Mouse (Mus musculus) urinary bladder, postnatal 36 days (tissue): Measurements from ENCODE around the gene Casz1.

ENCODE experiments used
- DNase-seq, 2 experiments: peaks; one replicate each; pipeline ENCODE4 v3.0.0; 2022; ENCODE audit warnings: low spot score in 2 of 2, mixed read lengths in 1 of 2

Gene Casz1

DNA sequence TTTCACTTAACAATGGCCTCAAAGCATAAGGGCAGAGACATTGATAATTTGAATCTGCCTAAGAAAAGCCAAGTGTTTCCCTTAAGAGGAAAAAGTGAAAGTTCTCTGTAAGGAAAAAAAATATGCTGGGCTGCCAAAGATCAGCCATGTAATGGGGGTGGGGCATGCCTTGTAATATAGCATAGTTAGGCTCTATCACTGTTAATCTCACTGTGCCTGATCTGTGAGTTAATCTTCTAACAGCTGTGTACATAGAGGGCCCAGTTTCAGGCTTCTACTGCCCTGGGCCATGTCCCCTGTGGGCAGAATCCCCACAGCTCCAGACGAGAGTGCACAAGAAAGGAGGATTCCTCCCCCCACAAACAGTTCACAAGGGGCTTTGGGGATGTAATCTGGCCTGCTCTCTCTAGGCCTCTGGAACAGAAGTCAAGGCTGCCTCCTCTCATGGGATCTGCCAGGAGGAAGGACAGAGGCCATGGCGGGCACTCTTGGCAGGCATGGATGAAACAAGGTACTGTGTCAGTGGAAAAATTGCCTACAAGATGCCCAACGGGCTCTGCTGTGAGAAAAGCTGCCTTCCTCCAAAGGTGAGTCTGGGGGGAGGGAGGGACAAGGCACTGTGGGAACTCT is 167.5 kb downstream of the Casz1 start:
- no peak for DNase-seq

DNA sequence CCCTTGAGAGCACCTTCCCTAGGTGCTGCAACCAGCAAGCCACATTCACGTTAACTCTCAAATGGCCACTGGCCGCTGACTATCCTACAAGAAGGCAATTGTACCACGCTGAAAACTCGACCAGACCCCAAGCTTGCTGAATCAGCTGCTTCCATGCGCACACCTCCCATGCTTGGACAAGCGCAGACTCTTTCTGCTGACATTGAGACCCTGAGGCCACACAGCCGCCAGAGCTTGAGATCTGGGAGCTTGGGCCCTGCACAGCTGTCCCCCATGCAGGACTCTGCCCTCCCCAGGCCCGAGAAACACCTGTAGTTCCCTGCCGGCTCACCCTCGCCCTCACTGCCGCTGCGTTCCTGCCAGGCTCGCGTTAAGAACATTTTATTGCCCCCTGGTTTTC is 168.5 kb downstream of the Casz1 start:
- DNase-seq = no peak

DNA sequence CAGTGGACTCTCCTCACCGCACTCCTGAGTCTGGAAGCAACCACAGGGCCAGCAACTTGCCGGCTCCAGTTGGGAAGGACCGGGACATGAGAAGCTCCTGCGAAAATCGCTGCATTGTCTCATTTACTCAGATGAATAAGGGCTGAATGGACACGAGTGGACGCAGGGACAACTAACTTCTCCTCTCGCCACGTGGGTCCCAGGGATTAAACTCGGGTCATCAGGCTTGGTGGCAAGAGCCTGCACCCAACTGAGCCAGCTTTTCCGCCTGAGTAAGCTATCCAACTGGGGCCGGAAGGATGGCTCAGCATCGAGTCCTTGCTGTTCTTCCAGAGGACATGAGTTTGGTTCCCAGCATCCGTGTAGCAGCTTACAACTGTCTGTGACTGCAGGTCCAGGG is 169.2 kb downstream of the Casz1 start:
- DNase-seq = no peak

DNA sequence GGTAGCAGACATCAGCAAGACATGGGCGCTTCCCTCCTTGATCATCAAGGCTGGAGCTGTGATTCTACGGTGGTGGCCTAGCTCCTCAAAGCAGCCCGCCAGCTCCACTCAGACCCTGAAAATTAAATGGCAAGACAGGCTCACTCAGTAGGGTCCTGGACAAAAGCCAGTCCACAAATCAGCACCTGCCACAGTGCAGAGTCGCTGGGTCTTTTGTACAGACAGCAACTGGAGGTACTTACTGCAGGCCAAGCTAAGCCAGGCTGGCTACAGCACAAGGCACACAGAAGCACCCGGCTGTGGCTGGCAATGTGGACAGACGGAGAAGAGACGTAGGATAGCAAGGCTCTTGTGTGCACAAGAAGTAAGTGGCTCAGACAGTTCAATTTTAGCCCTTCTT is 170.6 kb downstream of the Casz1 start:
- DNase-seq = no peak

DNA sequence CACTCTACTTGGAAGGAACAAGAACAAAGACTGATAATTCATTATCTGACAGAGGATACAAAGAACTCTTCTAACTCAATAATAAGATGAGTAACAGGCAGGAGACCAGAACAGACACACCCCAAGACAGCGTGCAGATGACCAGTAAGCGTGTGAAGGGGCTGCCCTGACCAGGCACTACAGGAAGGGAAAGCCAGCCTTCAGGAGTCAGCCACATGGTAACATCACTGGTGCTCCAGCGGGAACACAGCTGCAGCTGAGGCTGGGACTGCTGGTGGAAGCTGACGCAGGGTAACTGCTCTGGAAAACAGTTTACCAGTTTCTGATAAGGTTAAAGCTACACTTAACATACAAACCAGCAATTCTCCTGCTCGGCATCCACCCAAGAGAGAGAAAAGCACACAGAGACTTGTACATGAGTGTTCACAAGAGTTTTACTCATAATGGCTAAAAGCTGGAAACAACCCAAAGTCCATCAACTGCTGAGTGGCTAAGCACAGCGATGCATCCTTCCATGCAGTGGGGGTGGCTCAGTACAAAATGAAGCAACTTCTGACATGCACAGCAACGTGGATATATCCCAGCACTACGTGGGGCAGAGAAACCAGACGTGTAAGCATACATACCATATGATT is 174.1 kb downstream of the Casz1 start:
- no peak for DNase-seq

DNA sequence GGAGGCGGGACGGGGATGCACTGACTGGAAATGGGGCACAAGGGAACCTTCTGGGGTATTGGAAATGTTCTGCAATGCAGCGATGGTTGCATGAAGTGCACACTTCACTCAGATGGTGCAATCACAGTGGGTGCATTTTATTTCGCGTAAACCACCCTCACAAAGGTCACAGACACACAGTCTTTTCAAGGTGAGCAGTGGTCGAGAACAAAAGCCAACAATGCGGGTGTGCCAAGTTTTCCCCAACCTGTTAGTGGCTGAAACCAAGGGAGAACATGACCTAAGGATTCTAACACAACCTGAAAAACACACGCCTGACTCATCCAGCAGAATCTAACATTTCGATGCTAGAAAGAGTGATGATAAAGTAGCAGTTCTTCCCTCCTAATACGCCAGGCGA is 174.7 kb downstream of the Casz1 start:
- DNase-seq = no peak

DNA sequence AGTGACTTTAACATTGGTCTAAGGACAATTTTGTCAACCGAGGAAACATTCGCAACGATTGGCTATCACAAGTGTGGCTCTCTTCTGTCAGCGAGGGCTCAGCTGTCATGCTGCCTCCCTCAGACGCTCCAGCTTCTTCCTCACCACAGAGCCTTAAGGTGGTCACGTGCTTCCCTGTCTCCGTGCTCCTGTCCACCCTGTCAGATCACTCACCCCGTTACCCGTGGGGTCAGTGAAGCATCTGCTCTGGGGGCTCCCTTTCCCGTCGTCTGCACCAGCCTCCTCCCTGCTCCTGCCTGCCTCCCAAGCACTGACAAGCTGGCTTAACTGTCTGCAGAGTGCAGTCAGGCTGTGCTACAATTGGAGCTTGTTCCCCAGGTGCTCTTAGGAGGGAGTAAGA is 175.6 kb downstream of the Casz1 start:
- DNase-seq = no peak

DNA sequence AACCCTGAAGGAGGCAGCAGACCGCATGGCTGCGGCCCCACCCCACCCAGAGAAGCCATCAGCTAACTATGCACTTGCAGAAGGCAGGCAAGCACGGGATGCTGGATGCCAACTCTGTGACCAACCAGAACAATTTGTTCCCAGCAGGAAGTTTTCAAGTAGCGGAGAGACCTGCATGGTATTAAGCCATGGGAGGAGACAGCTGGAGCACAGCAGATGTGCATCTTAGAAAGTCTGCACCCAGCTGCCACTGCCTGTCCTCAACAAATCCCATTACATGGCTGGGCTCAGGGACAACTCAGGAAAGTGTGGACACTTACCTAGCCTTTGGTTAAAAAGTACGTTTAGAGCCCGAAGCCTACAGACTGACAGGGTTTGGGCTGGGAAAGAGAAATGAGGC is 178.0 kb downstream of the Casz1 start:
- no peak for DNase-seq

DNA sequence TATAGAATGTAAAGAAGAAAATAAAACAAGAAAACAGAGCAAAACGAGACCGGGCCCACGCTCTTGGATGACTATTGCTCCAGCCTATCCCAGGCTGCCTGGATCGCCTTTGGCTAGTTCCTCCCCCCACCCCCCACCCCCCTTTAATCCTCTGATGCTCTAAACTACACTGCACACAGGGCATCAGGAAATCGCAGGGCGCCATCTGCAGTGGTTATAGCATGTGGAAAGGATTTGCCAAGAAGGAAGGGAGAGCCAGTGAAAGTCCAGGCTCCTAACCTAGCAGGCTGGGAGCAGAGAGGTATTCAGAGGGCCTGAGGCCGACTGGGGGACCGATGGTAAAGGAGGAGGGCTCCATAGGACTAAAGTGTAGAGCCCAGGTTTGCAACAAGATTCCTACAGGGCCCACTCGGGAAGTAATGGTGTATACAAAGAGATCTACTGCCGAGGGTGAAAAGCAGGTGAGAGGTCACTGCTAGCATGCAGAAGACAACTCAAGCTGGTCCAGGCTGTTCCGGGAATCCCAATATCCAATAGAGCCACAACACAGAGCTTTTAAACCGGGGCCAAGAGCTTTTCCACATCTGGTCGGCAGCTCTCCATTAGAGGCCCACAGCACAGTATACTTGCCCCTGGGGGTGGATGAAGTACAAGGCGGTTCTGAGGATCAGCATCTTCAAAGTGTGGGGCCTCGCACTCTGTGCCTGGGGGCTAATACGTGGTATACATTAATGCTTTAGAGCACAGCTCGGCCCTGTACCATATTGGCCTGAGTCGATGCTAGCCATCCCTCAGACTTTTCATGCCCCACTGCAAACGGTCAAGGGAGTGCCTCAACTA is 180.7 kb downstream of the Casz1 start:
- DNase-seq = no peak

DNA sequence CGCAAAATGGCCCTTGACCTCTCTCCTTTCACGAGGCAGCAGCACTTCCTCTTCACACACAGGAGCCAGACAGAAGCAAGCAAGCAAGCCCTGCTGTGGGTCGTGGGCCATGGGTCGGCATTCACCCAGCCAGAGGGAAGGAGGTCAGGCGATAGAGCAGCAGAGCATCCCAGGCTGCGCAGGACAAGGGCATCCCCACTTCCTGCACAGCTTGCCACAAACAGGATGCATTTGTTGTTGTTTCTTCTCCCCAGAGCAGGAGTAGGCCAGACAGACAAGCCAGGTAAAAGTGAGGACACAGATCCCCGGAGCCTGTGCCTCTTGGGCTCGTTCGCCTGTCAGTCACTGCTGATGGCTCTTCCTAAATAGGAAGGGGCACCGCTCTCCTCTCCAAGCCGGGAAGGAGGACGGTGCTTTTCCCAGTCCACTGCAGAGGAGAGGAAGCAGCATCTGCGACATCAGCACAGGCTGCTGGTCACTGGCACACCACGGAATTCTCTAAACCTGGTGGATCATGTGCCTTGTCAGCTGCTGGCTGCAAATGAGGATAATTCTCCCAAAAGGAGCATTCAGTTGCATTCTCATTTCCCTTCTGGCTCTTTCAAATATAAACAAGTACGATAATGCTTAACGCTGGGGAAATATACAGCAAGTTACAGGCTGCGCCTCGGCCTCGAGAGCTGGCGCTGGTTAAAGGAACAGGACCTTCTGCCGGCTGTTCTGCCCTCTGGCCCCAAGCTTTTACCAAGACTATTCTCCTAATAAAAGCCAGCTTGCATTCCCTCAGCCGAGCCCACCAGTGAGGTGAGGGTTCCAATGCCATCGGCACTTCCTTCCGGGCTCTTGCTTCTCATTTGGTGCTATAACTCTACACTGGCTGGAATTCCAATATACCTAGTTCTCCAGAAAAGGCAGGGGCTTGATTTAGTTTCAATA is 181.6 kb downstream of the Casz1 start:
- no peak for DNase-seq

DNA sequence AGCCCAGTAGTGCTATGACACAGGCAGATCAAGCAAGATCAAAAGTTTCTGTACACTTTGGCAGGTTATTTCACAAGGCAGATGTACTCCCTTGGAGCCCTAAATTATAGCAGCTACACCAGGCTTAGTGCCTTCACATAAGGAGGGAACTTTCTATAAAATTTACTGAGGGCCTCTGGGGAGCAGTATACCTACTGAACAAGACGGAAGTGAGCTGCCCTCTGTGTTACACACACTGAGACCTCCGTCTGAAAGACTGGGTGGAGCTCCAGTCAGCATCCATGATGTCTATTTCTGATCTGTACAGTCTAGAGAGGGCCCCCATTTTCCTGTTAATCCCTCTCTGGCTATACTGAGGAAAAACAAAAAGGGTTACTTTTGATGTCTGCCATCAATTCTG is 185.8 kb downstream of the Casz1 start:
- no peak for DNase-seq

DNA sequence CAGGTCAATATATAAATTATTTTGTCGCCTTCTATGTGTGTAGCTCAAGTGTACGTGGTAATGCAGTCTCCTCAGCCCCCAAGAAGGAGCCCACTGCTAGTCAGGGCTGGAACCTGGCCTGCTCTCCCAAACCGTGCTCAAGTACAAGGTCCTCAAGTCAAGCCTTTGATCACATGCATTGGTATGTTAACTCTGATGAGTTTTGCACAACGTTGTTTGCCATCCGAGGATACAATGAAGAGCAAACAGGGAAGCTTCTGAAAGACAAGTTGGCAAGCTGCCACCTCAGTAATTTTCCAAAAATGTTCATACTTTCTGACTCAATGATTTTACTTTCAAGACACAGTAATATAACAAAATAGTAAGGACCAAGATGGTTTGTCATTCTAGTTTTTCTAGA is 189.7 kb downstream of the Casz1 start:
- no peak for DNase-seq

DNA sequence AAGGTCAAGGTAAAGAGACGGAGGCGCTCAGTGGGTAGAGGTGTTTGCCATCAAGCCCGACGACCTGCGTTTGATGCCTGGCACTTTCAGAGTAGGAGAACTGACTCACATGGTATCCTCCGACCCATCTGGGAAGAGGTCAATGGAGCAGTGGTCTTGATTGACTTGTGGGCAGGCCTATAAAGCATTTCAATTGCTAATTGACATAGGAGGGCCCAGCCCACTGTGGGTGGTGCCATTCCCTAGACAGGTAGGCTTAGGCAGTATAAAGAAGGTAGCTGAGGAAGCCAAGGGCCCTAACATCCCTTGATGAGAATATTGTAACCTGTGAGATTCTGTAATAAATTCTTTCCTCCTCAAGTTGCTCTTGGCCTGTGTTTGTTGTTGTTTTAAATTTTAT is 196.5 kb downstream of the Casz1 start:
- no peak for DNase-seq

DNA sequence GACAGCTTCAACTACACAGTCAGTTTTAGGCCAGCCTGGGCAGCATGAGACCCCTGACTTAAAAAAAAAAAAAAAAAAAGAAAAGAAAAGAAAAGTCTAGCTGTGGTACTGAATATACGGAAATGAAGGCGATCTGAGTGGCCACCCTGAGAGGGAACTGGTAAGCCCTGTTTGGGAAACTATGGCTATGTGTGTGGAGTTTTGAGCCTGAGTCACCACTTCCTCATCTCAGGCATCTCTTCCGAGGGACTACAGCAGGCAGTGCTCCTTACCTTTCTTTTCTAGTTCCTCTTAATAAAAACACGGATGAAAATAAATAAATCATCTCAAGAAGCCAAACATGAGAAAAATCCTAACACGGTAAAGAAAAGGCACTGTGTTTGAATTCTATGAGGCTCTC is 197.3 kb downstream of the Casz1 start:
- no peak for DNase-seq

DNA sequence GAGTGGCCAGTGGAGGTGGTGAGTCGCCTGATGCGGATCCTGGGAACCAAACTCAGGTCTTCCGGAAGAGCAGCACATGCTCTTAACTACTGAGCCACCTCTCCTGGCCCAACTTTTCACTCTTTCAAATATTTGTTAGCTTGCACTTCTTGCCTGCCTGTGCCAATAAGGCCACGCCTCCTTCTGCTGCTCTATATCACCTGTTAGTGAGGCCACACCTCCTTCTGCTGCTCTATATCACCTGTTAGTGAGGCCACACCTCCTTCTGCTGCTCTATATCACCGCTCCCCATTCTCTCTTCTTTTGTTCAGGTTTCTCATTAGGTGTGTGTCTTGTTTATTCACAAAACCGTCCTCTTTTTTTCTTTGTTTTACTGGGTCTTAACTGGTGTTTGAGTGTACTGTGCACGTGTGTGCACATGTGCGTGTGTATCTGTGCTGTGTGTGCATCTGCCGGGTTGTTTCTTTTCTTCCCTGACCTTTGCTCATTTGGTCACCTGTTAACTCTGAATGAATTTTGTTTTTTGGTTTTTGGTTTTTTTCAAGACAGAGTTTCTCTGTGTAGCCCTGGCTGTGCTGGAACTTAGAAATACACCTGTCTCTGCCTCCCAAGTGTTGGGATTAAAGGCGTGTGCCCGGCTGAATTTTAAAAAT is 198.3 kb downstream of the Casz1 start:
- DNase-seq = no peak
